Mouse (Mus musculus): ENCODE results near the gene Gxylt2. TPM values are rescaled to one million over a fixed set of nuclear protein-coding genes. Genes with fewer than 3 reads are reported as not detected.

Gene Gxylt2
- polyA plus RNA-seq, 1 experiment from 2014 or later, result 3.0 TPM

DNA sequence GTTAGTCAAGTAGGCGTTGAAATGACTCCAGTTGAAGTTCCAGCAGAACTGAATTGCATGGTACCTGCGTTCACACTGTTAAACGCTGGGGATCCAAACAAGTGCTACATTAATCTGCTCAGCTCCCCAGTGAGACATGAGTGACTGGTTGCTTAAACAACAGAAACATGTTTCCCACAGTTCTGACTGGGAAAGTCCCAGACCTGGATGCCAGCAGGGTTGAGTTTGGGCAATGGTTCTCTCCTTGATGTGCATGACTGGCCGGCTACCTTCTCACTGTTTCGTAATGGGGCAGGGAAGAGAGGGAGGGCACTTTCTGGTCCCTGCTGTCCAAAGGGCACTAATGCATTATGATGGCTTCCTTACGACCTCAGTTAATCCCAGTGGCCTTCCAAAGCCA is 77.1 kb downstream of the Gxylt2 start:
- Histone ChIP-seq H3K4me2 (ENCODE audit: low read depth, low read length) (no peak overlapping the region), H3K9ac (ENCODE audit: low read length) (no peak overlapping the region), H3K27me3 (ENCODE audit: control insufficient read depth, insufficient read depth, low read depth, low read length) (no peaks in the 10 kb centered on the region), H3K27ac (ENCODE audit: low read length) (no peak overlapping the region), H3K36me3 (ENCODE audit: control insufficient read depth, insufficient read depth, low read length) (no peaks in the 10 kb centered on the region), H3K4me3 (ENCODE audit: low read length) (no peak overlapping the region), H3K9me3 (ENCODE audit: control insufficient read depth, low read length) (no peaks in the 10 kb centered on the region), H3K4me1 (replicated peaks; ENCODE audit: control insufficient read depth, insufficient read depth, low read length) (no peaks in the 10 kb centered on the region)
- no peak for ATAC-seq (ENCODE audit: low read depth)
- 84% methylated on average over 6 of the region's 6 CpGs for WGBS

DNA sequence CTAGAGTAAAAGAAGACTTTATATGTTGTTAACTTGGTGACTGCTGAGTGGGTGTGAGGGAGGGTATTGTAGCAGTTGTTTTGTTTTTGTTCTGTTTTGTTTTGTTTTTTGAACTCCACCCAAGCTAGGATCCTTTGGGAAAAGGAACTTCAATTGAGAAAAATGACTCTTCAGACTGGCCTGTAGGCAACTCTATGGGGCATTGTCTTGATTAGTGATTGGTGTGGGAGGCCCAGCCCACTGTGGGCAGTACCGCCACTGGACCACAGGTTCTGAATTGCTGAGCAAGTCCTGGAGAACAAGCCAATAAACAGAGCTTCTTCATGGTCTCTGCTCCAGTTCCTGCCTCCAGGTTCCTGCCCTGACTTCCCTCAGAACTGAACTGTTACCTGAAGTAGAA is 83.2 kb downstream of the Gxylt2 start:
- Histone ChIP-seq H3K4me1 (replicated peaks; ENCODE audit: control insufficient read depth, insufficient read depth, low read length) (no peaks in the 10 kb centered on the region), H3K27ac (ENCODE audit: low read length) (no peak overlapping the region), H3K27me3 (ENCODE audit: control insufficient read depth, insufficient read depth, low read depth, low read length) (no peaks in the 10 kb centered on the region), H3K36me3 (ENCODE audit: control insufficient read depth, insufficient read depth, low read length) (no peaks in the 10 kb centered on the region), H3K4me2 (ENCODE audit: low read depth, low read length) (no peak overlapping the region), H3K4me3 (ENCODE audit: low read length) (no peak overlapping the region), H3K9ac (ENCODE audit: low read length) (no peak overlapping the region), H3K9me3 (ENCODE audit: control insufficient read depth, low read length) (no peaks in the 10 kb centered on the region)
- no peak for ATAC-seq (ENCODE audit: low read depth)
- 95% methylated on average over 1 of the region's 1 CpGs for WGBS

DNA sequence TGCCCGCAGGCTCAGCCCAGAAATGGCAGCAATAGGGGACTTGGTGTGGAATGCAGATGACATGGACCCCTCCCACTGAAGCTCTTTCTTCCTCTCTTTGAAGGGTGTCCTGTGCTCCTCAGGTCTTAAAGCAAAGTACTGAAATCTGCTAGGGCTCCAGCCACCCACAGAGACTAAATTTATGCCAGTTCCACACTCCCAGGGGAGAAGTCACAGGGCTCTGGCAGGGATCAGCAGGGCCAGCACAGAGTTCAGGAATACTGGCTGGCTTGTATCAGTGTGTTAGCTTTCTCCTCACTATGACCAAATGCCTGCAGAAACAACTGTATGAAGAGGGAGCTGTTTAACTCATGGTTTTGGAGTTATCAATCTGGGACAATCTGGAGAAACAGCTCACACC is 84.6 kb downstream of the Gxylt2 start:
- Histone ChIP-seq H3K4me1 (replicated peaks; ENCODE audit: control insufficient read depth, insufficient read depth, low read length) (no peaks in the 10 kb centered on the region), H3K9ac (ENCODE audit: low read length) (no peak overlapping the region), H3K4me2 (ENCODE audit: low read depth, low read length) (no peak overlapping the region), H3K27ac (ENCODE audit: low read length) (no peak overlapping the region), H3K4me3 (ENCODE audit: low read length) (no peak overlapping the region), H3K27me3 (ENCODE audit: control insufficient read depth, insufficient read depth, low read depth, low read length) (no peaks in the 10 kb centered on the region), H3K36me3 (ENCODE audit: control insufficient read depth, insufficient read depth, low read length) (no peaks in the 10 kb centered on the region), H3K9me3 (ENCODE audit: control insufficient read depth, low read length) (no peaks in the 10 kb centered on the region)
- no peak for ATAC-seq (ENCODE audit: low read depth)
- WGBS, result 80% methylated on average over 1 of the region's 1 CpGs

DNA sequence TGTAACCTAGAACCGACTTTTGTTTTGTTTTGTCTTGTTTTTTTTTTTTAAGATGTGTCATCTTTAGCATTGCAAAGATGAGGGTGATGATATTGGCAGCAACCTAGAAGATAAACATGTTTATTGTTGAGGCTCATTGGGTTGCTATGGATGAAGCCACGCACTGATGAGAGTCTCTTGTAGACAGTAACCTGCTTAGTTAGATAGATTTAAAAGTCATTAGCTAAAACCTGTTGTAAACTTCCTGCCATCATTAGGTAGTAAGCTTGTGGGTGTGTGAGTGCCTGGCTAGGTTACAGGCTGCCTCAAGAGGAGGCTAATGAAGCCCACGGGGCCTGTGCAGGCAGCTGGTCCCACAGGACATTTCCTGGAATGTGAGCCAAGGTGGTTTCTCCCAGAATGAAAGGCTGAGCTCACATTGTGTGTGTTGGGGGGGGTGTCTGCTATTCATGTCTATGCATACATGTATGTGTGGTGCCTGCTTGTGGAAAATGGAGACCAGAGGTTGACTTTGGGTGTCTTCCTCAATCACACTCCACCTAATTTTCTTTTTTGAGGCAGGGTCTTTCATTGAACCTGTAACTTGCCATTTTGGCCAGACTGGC is 87.6 kb downstream of the Gxylt2 start:
- WGBS, result 65% methylated on average over 3 of the region's 3 CpGs

DNA sequence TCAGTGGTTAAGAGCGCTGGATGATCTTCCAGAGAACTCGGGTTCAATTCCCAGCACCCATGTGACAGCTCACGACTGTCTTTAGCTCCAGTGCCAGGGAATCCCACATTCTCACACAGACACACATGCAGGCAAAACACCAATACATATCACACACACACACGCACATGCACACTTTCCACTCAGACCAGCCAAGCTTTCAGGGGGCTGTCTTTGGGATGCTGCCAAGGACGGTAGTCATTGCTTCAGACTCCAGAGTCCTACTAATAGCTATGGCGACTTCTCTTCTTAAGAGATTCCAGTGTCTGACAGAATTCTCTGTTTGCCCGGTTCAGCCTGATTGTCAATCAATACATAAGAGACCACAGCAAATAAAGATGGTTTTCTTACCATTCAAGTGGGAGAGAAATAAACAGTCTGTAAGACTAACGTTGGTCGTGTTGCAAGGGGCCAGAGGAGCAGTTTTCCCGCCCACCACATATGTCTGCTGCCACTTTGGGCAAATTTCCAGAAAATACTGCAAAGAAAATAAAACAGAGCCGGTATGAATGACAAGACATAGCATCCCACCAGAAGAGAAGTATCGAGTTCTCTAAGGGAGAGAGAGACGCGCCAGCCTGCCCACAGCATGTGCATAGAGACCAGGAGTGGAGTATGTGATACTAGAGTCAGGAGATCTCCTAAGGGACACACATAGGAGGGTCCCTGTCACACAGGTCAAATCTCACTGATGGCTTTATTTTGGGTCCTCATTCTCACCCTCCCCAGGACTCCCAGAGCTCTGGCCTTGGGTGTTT is 88.6 kb downstream of the Gxylt2 start:
- Histone ChIP-seq H3K36me3 (ENCODE audit: control insufficient read depth, insufficient read depth, low read length) (no peaks in the 10 kb centered on the region), H3K27ac (ENCODE audit: low read length) (no peak overlapping the region), H3K4me3 (ENCODE audit: low read length) (no peak overlapping the region), H3K9me3 (ENCODE audit: control insufficient read depth, low read length) (no peaks in the 10 kb centered on the region), H3K4me2 (ENCODE audit: low read depth, low read length) (0 out of 2 replicates have a peak overlapping the region, but pooled peaks have one; percentile 9), H3K27me3 (ENCODE audit: control insufficient read depth, insufficient read depth, low read depth, low read length) (no peaks in the 10 kb centered on the region), H3K9ac (ENCODE audit: low read length) (no peak overlapping the region), H3K4me1 (replicated peaks; ENCODE audit: control insufficient read depth, insufficient read depth, low read length) (no peaks in the 10 kb centered on the region)
- peak; percentile 51; the same call in 1 of the 2 replicates for ATAC-seq (ENCODE audit: low read depth)
- WGBS, result 52% methylated on average over 14 of the region's 14 CpGs

More for the DNA sequence above, 87.6 kb downstream of the Gxylt2 start:
- no peaks in the 10 kb centered on the region for H3K4me1 ChIP-seq (replicated peaks; ENCODE audit: control insufficient read depth, insufficient read depth, low read length)
- H3K4me2 ChIP-seq (ENCODE audit: low read depth, low read length), result no peak overlapping the region
- no peak overlapping the region for H3K9ac ChIP-seq (ENCODE audit: low read length)
- H3K27ac ChIP-seq (ENCODE audit: low read length), result no peak overlapping the region
- no peaks in the 10 kb centered on the region for H3K27me3 ChIP-seq (ENCODE audit: control insufficient read depth, insufficient read depth, low read depth, low read length)
- no peak for ATAC-seq (ENCODE audit: low read depth)
- no peak overlapping the region for H3K4me3 ChIP-seq (ENCODE audit: low read length)
- H3K36me3 ChIP-seq (ENCODE audit: control insufficient read depth, insufficient read depth, low read length), result no peaks in the 10 kb centered on the region
- H3K9me3 ChIP-seq (ENCODE audit: control insufficient read depth, low read length), result no peaks in the 10 kb centered on the region

DNA sequence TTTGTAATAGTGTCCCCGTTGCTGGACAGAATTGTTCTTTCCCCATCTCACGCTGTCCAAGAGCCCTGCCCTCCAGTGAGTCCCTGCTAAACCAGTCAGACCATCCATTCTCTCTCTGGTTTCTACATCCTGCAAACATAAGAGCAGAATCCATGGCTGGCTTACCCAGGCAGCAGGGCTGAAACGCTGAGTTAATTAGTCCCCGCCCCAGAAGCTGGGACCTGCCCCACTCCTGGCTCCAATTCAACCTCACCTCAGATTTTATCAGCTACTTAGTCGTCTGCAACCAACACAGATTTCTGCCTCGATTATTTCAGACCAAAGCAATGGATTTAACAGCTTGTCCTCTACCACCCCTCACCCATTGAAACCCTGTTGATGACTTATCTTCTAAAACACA is 91.3 kb downstream of the Gxylt2 start:
- Histone ChIP-seq H3K4me3 (ENCODE audit: low read length) (no peak overlapping the region), H3K27me3 (ENCODE audit: control insufficient read depth, insufficient read depth, low read depth, low read length) (no peaks in the 10 kb centered on the region), H3K9ac (ENCODE audit: low read length) (no peak overlapping the region), H3K4me1 (replicated peaks; ENCODE audit: control insufficient read depth, insufficient read depth, low read length) (no peaks in the 10 kb centered on the region), H3K4me2 (ENCODE audit: low read depth, low read length) (no peak overlapping the region), H3K36me3 (ENCODE audit: control insufficient read depth, insufficient read depth, low read length) (no peaks in the 10 kb centered on the region), H3K9me3 (ENCODE audit: control insufficient read depth, low read length) (no peaks in the 10 kb centered on the region), H3K27ac (ENCODE audit: low read length) (no peak overlapping the region)
- ATAC-seq (ENCODE audit: low read depth), result no peak
- 32% methylated on average over 6 of the region's 6 CpGs for WGBS

DNA sequence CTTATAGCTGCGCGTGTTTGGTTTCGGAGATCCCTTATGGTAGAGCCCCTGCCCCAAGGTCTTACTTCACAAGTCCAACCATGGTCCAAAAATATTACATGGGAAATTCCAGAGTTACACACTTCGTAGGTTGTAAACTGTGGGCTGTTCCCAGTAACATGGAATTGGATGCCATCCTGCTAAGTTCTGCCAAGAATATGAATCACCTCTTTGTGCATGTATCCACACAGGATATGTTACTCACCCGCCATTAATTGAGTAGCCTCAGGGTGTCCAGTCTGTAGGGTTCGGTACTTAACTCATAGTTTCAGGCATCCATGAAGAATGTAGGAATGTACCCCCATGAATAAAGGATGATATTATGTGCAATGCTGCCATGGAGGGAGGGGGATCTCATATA is 94.8 kb downstream of the Gxylt2 start:
- Histone ChIP-seq H3K9ac (ENCODE audit: low read length) (no peak overlapping the region), H3K27me3 (ENCODE audit: control insufficient read depth, insufficient read depth, low read depth, low read length) (no peaks in the 10 kb centered on the region), H3K36me3 (ENCODE audit: control insufficient read depth, insufficient read depth, low read length) (no peaks in the 10 kb centered on the region), H3K4me2 (ENCODE audit: low read depth, low read length) (no peak overlapping the region), H3K4me1 (replicated peaks; ENCODE audit: control insufficient read depth, insufficient read depth, low read length) (no peaks in the 10 kb centered on the region), H3K9me3 (ENCODE audit: control insufficient read depth, low read length) (no peaks in the 10 kb centered on the region), H3K4me3 (ENCODE audit: low read length) (no peak overlapping the region), H3K27ac (ENCODE audit: low read length) (no peak overlapping the region)
- ATAC-seq (ENCODE audit: low read depth), result no peak
- WGBS, result 88% methylated on average over 6 of the region's 6 CpGs

DNA sequence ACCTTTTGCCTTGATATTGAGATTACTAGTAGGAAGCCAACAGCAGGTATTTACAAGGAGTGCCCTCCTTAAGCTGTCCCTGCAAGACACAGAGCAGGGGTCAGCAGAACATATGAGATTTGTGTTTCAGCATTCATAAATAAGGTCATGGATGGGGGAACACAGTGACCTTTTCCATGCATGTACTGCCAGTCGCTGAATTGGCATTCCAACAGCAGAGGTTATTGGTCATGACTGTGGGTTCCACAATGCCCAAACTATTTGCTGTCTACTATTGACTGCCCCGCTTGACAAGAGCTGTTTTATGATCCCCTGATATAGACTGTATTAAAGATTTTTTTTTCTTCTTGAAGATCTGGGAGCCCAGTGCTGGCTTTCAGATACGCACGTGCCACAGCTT is 95.2 kb downstream of the Gxylt2 start:
- Histone ChIP-seq H3K27me3 (ENCODE audit: control insufficient read depth, insufficient read depth, low read depth, low read length) (no peaks in the 10 kb centered on the region), H3K27ac (ENCODE audit: low read length) (no peak overlapping the region), H3K9me3 (ENCODE audit: control insufficient read depth, low read length) (no peaks in the 10 kb centered on the region), H3K4me2 (ENCODE audit: low read depth, low read length) (no peak overlapping the region), H3K4me3 (ENCODE audit: low read length) (no peak overlapping the region), H3K4me1 (replicated peaks; ENCODE audit: control insufficient read depth, insufficient read depth, low read length) (no peaks in the 10 kb centered on the region), H3K36me3 (ENCODE audit: control insufficient read depth, insufficient read depth, low read length) (no peaks in the 10 kb centered on the region), H3K9ac (ENCODE audit: low read length) (no peak overlapping the region)
- no peak for ATAC-seq (ENCODE audit: low read depth)
- 88% methylated on average over 4 of the region's 4 CpGs for WGBS

DNA sequence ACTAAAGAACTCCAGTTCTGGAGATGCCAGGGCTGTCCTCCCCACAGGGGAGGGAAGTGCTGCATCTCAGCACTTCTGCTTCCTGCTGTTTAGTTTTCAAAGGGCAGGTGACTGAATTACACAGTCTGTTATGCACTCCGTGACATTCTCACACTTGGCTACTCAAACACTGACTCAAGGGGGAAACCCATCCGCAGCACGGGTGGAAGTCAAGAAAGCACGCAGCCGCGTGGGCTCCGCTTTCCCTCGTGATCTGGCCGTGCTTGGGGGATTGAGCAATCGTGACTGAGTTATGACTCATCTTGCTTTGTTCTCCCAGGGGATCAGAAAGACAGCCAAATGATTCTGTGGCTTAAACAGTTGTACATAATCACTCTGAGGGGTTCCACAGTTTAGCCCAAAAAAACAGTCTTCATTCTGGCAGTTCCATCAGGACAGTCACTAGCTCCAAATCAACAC is 96.0 kb downstream of the Gxylt2 start:
- 30% methylated on average over 10 of the region's 10 CpGs for WGBS
- no peak overlapping the region for H3K4me3 ChIP-seq (ENCODE audit: low read length)
- no peaks in the 10 kb centered on the region for H3K36me3 ChIP-seq (ENCODE audit: control insufficient read depth, insufficient read depth, low read length)
- H3K9me3 ChIP-seq (ENCODE audit: control insufficient read depth, low read length), result no peaks in the 10 kb centered on the region
- H3K27me3 ChIP-seq (ENCODE audit: control insufficient read depth, insufficient read depth, low read depth, low read length), result no peaks in the 10 kb centered on the region
- H3K27ac ChIP-seq (ENCODE audit: low read length), result no peak overlapping the region
- H3K4me1 ChIP-seq (replicated peaks; ENCODE audit: control insufficient read depth, insufficient read depth, low read length), result no peaks in the 10 kb centered on the region
- peak; percentile 35; the same call in 1 of the 2 replicates for ATAC-seq (ENCODE audit: low read depth)
- H3K9ac ChIP-seq (ENCODE audit: low read length), result no peak overlapping the region
- no peak overlapping the region for H3K4me2 ChIP-seq (ENCODE audit: low read depth, low read length)

All from lung, embryonic 16.5 days (tissue).